Mouse (Mus musculus) testis, postnatal 10 days (tissue): ENCODE measurements around the gene Trib2.

Source experiments
- DNase-seq: peaks from one replicate; pipeline ENCODE4 v3.0.0; 2021; ENCODE audit warnings: low spot score

Trib2 gene

DNA sequence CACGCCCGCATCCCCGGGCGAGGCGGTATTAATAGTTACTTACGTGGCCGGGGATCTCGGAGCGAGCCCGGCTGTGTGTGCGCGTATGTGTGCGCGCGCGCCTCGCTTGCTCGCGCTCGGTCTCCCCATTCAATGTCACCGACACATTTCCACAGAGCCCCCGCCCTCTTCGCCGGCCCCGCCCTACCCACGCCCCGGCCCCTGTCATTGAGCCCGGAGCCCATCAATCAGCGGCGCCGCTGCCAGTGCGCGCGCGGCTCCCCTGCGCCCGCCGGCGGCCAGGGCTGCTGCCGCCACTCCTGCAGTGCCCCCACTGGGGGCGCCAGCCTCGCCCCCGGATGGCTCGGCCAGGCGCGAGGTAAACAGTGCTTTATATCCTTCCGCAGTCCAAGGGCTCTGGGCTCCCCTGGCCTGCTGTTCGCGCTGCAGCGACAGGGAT is at the start of gene Trib2:
TSS of gene Trib2 (minus strand) at position 183 of the 439 bp plus-strand sequence.
- peak; percentile 94 for DNase-seq

DNA sequence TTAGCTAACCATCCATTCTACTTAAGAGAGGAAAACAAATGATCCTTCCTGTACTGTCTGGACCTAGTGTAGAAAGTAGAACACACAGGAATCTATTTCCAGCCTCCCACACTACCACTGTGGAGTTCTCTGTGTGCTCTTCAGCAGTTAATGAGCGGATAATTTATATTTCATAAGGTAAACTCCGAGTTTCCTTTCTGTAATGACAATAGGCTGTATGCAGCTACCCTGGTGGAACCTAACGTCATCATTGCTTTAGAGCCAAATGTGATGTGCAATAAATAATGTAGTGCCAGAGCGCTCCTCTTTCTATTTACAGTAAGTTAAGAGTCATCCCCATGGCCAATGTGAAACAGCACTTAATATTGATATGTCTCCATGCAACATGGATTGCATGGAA is 41.3 kb upstream of the Trib2 start:
- no peak for DNase-seq

DNA sequence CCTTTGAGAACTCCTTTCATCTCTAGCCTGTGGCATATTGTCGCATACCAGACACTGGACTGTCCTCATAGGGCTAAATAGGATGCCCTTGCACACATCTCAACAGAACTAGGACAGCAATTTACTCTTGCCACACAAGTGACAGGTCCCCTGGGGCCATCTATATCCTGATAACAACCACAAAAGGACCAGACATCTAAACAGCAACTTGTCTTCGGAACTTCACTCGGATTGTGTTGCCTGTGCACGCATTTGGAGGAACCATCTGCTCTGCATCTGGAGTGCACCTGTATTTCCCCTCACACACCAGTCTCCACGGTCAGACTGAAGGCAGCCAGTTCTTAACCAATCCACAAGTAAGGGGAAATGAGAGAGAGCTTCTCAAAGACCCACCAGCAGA is 39.2 kb upstream of the Trib2 start:
- no peak for DNase-seq

DNA sequence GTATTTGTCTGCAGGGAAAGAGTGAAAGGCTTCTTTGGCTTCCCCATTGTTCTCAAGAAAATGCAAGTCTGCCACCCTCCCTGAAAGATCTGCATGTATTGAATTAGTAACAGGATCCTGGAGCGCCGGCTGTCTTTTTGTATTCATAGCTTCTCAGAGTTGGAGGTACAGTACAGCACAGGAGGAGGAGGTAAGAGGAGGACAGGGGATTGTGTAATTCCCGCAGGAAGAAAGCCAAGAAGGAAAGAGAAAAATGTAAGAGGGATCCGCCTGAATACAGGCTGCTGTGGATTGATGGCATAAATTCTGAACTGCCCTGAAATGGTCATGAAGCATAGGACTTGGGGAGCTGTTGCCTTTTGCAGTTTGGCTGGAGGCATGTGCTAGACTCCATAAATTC is 36.1 kb upstream of the Trib2 start:
- DNase-seq = no peak

DNA sequence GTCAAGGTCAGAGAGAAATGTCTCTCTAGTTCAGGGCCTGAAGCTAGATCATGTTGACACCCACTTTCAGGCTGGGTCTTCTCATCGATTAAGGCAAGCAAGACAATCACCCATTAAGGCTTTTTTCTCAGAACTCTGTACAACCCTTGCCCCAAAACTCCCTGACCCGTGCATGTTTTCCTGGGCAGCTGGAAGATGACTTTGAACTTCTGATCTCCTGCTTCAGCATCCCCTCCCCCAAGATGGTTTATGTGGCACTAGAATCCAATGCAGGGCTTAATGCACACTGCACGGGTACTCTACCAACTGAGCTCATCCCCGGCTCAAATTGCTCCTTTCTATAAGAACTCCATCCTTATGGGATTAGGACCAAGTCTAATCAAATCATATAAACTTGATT is 35.3 kb upstream of the Trib2 start:
- DNase-seq = no peak

DNA sequence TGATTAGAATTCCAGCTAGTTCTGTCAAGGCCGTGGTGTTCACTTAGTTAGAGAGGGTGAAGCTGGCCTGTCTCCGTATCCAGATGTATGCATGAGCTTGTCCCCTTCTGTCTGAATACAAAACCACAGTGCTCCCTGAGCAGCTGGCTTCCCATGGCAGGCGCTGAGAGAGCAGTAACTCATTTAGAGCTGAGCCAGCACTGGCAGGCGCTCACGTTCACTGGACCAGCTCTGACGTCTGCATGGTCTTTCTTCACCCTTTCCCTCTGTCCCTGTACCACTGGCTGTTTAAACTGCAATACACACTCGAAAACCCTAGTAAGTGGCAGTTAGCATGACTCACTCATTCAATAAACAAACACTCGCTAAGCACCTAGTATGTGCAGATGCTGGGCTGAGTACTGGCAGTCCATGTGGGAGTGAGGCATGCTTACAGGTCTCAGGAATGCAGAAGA is 33.7 kb upstream of the Trib2 start:
- DNase-seq = no peak

DNA sequence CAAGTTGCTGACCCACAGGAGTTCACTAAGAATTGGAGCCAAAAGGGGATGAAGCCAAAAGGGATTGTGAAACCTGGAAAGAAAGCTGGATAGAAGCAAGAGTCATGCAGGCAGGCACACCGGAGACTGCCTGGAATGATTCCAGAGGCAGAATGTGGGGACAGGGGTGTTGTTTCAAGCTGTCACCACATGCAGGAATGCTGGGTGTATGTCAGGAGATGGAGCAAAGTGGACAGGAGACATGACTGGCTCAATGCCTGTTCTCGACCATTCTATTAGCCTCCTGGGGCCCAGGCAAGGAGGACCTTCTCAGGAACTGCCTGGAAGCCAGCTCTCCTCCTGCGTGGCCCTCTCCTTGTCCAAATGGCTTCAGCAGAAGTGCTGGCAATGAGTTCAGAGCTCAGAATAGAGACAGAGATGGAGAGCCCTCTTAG is 33.2 kb upstream of the Trib2 start:
- DNase-seq = no peak

DNA sequence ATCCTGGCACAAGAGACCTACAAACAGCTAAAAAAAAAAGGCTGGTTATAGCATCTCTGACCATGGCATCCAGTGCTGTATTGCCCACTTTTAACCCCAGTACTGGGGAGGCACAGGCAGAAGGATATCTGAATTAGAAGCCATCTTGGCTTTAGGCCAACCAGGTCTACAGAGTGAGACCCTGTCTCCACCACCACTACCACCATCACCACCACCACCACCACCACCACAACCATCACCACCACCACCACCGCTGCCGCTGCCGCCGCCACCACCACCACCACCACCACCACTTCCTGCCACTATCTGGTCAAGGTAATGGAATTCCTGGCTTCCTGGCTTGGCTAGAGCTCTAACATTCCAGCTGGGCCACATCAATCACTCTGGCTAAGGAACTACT is 31.7 kb upstream of the Trib2 start:
- no peak for DNase-seq

DNA sequence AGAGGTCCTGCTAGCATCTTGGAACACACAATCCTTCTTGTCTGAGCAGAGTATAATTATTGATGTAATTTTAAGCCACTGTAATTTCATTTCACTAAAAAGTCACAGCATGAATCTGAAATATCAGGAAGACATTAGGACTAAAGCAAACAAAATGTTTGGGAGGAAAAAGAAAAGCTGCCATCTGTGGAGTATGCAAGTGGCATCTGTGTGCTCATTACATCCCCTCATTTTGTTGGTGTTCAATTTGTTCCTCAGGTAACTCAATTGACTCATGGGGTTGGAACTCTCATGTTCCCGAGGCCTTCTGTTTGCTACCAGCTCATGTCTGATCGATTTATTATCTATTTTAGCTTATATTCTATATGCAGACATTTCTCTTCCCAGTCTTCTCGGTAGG is 28.0 kb upstream of the Trib2 start:
- no peak for DNase-seq

DNA sequence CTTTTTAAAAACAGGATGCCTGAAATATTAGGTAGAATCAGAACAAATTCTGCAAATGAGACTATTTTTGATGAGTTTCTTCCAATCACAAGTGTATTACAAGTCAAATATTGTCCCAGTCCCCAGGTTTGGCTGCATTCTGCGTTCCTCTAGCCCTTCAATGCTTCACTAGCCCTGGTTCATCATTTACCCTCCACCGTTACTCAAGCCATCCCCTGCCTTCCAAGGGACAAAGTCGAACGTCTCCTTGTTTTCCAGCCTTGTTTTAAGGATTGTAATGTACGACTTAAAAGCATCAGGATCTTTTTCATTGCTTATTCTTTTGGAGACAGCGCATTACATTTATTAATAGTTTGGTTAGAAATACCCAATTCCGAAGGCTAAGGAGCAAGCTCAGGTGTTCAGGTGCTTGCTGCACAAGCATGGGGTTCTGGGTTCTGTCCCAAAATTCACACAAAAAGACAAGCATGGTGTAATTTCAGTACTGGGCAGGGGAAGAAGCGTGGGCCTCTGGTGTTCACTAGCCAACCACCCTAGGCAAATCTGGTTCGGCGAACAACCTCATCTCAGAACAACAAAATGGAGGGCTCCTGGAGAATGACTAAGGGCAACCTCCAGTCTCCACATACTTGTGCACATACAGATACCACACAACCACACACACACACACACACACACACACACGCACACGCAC is 24.3 kb upstream of the Trib2 start:
- DNase-seq = no peak

DNA sequence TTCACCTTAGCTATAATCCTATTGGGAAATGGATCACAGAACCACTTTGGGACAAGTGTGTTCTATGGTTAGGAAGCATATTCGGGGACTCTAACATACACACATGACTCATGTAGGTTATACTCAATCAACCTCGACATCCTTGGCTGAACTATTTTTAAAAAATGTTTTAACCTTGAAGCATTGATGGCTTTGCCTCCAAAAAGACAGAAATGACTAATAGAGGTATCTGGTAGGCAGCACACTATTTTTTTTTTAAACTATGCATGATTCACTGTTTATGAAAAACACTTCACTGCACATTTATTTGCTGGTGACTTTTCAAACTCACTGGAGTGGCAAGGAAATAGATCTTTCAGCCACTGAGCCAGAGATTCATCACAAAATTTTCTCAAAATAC is 21.5 kb upstream of the Trib2 start:
- no peak for DNase-seq

DNA sequence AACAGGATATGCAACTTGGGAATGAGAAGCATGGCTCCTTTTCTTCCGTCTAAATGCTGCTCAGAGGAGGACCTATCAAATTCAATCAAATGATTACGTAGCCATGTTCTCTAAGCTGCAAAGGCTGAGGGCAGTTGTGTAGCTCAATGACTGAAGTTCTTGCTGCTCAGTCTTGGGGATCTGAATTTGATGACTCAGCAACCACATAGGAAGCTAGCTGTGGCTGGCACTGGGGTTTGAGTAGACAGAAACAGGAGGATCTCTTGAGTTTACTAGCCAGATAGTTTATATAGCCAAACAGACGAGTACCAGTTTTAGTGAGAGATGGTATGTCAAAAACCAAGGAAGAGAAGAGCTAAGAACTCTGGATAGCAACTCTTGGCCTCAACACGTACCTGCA is 20.8 kb upstream of the Trib2 start:
- DNase-seq = no peak

DNA sequence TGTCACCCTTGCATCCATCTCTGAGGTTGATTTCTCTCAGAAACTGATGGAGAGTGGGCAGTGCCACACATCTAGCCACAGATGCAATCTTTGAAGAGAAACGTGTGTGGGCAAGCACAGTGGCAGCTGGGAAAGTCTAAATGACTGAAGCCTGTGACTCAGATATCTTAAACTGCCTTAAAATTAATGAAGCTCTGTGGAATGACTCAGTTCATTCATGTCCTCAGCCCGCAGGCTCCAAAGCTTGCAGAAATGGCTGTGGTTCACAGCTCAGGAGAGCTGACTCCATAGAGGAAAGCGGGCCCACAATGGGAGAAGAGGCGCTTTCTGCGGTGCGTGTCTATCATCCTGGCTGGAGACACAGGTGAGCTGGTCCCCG is 15.9 kb upstream of the Trib2 start:
- DNase-seq = no peak

DNA sequence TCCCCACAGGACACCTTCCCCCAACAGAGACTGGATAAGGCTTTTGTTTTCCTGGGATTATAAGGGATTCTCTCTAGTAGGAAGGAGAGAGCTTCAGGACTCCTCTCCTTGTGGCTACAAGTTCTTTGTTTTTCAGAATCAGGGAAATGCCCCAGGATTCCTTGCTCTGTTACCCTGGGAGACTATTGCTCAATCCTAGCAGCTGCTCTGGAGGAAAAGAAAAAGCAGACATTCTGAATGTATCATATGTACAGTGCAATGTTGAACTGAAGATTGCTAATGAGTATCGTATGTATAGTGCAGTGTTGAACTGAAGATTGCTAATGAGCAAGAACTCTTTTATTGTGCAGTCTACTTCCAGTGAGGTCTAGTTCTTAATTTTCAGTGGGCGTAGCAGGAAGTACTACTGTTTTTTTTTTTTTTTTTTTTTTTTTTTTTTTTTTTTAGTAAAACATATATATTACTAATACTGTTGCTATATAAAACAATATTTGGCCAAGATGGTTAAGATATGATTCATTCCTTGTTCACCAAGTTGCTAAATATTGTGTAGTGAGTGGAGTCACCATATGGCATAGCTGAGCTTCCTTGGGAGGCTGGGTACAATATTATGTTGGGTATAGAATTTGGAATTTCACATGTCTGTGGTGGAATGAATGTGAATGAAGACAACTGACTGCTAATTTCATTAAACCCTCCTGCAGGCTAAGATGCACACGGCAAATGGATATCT is 15.4 kb upstream of the Trib2 start:
- no peak for DNase-seq

DNA sequence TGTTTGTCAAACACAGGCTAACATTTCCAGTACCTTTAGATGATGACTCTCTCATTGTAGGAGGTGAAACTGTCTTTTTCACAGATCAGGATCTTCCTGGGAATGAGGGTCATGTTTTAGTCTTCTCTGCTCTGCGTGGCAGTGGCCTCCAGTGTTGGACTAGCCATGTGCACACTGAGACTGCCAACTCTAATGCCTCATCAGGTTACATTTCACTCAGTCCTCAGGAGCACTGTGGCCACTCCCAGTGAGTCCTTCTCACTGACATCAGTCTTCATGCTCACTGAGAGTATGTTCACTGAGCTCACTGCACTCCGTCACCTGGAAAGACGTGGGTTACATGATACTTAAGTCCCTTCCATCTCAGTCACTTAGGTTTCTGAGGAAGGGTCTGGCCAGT is 14.0 kb upstream of the Trib2 start:
- DNase-seq = no peak

DNA sequence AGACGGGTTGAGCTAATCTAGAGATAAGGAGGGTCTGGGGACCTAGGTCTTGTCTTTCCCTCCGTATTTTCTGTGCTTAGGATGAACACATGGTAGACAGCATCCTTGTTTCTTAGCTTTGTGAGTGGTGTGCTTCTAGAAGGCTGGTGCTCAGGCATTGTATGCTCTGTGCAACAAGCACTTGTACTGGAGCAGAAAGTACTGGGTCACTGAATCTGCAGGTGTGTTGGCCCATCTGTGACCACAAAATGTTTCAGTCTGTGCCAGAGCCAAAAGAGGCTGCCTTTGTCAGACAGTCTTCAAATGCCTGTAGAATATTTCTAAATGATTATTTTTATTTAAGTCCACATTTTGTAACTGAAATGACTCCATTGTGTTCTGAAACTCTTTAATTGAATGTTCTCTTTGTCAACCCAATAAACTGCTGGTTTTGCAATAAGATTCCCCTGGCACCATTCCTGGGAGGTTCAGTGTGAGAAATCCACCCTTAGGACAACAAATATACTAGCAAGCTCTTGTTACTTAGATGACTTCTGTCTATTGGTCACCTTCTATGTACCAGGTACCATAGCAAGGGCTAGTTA is 12.2 kb upstream of the Trib2 start:
- DNase-seq = no peak

DNA sequence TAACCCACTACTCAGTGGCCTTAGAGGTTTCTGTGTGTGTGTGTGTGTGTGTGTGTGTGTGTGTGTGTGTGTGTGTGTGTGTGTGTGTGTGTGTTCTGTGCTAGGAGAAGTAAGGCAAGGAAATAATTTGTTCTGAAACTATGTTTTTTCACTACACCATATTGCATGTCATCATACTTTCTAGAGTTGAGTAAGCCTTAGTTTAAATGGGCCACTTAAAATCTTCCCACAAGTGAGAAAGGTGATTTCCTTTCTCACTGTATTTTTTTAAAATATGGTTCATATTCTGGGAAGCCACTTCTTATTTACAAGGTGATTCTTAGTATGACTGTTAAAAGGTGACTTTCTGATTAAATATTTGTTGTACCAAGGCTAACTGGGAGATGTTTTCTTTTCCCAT is 4.3 kb upstream of the Trib2 start:
- DNase-seq = no peak

DNA sequence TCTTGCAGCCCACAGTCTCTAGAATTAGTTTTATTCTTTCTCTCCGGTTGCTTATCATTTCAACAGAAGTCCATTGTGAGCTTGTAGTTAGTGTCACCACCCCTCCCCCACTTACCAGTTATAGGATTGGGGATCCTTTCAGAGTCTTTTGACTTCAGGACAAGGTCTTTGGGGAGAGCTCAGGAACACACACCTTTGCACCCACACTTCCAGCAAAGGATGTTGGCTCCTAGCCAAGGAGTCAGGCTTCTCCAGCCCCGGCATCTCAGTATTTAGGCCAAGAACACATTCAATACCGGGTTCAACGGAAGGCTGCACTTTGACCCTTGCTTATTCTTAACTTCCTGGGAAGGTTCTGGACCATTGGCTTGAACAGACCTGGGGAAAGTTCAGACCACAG is 643 bp upstream of the Trib2 start:
- no peak for DNase-seq

DNA sequence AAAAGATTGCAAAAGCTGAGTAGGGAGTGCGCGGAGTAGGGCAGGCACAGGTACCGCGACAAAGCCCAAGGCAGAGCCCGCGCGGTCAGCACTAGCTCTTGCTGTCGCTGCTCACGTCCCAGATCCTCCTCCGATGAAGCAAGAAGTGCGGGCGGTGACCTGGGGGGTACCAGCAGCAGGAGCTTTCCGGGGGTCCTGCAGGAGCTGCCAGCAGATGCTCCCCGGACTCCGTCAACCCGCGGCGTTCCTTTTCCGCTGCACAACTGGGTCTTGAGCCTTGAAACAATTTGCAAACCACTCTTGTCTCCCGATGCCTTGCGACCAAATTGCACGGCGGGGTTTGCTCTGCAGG is 492 bp downstream of the Trib2 start:
- DNase-seq = peak; percentile 63

DNA sequence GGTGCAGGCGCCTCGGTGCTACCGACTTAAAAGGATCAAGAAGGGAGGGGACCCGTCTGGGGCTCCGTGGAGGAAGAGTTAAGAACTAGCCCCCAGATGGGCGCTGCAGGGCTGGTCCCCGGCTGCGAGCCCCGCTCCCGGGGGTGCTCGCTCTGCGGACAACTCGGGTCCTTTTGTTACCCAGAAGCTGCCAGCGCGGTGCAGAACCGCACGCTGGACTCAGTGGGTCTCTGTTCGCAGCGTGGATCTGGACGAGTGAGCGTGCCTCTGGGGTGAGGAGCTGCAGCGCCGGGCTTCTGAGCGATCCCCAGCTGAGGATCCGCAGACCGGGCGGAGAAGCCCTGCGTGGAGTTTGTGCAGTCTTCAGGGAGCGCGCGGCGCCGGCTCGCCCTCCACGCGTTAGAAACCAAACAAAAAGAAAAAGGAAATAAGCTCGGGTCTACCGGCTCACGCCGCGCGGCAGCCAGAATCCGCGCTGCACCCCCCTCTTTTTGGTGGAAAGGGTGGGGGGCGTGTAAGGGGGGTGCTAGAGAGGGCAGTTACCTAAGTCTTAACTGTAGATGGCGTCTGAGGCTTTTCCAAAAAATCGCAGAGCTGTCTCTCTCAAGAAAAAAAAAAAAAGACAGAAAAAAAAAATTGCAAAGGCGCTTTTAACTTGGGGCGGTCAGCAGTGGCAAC is 1.0 kb downstream of the Trib2 start:
- DNase-seq = peak; percentile 74

DNA sequence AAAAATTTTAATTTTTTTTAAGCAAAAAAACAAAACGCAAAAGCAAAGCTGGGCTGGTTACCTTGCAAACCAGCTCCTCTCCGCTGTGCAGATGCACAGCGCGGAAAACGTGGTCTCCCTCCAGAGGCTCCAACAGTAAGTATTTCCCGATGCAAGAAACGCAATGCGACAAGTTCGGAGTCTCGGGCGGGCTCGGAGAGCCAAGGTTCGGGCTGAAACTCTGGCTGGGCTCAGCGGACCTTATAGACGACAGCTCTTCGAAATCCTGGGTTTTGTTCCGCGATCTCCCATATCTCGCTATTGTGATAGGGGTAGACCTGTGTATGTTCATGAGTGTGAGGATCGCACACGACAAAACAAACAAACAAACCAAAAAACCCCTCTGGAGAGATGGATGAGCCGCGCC is 1.5 kb downstream of the Trib2 start:
- no peak for DNase-seq

DNA sequence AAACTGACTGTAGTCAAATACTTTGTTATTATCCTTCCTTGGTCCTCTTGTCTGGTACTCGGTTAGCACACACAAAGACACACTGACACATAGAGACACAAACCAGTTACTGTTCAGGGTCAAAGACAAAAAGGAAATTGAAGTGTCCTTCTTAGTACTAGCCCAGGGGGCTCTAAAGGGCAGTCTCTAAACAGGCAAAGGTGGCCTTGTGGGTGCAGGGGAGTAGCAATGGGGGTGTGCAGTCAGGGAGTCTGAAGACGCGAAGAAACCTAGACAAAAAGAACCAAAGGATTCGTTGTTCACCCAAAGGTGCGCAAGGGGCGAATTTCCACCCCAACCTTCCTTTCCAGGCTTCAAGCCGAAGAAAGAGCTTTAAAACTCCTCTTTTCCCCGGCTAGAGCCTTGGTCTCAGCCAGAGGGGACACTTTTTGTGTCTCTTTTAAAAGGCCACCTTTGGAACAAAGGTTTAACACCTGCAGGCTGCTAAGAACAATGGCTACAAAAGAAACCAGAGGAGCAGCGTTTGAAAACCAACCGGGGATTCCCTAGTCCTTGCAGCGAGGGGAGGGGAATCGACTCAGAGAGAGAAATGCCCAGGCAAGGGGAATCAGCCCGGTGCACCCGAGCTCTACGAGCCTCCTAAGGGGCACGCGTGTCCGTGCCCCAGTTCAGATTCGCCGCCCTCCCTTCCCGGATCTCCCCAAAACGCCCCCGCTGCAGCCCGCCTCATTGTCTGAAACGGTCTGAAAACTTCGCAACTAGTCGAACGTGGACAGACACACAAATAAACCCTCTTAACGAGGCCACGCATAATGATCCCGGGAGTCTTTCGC is 2.3 kb downstream of the Trib2 start:
- DNase-seq = peak; percentile 57
